Mouse (Mus musculus): ENCODE measurements around the gene Dip2c. TPM values are rescaled to one million over a fixed set of nuclear protein-coding genes. Genes with fewer than 3 reads are reported as not detected.

Dip2c gene
- total and polyA plus RNA-seq, 3 experiments = not detected

GRCm38 (mm10) chr13:9713462-9714134 is 437.3 kb downstream of the Dip2c start (continued):
- TF ChIP-seq MXI1 (IDR thresholded peaks at IDR 0.05; ENCODE audit: low read depth, low read length) (peak; percentile 63; the same call in 1 of the 2 replicates), BHLHE40 (IDR thresholded peaks at IDR 0.05; ENCODE audit: borderline replicate concordance, low read depth, low read length) (no peak), HCFC1 (IDR thresholded peaks at IDR 0.05; ENCODE audit: low read depth, low read length) (no peak; the same call in 1 of the 2 replicates), MYB (IDR thresholded peaks at IDR 0.05; ENCODE audit: low read depth, low read length) (no peak), UBTF (IDR thresholded peaks at IDR 0.05; ENCODE audit: borderline replicate concordance, insufficient read depth, low read depth, low read length) (no peak), MAFK (IDR thresholded peaks at IDR 0.05; ENCODE audit: borderline replicate concordance, low read depth, low read length) (no peak), JUND (IDR thresholded peaks at IDR 0.05; ENCODE audit: low read depth, low read length) (no peak), ZMIZ1 (IDR thresholded peaks at IDR 0.05; ENCODE audit: low read depth, low read length) (no peak), ZKSCAN1 (IDR thresholded peaks at IDR 0.05; ENCODE audit: low read depth, low read length) (no peak), E2F4 (IDR thresholded peaks at IDR 0.05; ENCODE audit: borderline replicate concordance, low read depth, low read length) (no peak), NRF1 (IDR thresholded peaks at IDR 0.05; ENCODE audit: insufficient read depth, low read depth, low read length, poor library complexity, severe bottlenecking) (no peak), SMC3 (IDR thresholded peaks at IDR 0.05; ENCODE audit: low read depth, low read length) (no peak), KAT2A (conservative IDR thresholded peaks at IDR 0.05; ENCODE audit: low read depth, low read length) (no peak), POLR2AphosphoS5 (IDR thresholded peaks at IDR 0.05; ENCODE audit: borderline replicate concordance, low read depth, low read length) (no peak), ZC3H11A (IDR thresholded peaks at IDR 0.05; ENCODE audit: low read depth, low read length) (no peak), MYC (IDR thresholded peaks at IDR 0.05; ENCODE audit: low read depth, low read length) (no peak), CHD2 (IDR thresholded peaks at IDR 0.05; ENCODE audit: low read length) (no peak), EP300 (IDR thresholded peaks at IDR 0.05; ENCODE audit: low read depth in 1 of 2, low read length in 2 of 2) (peak; percentile 90 to 91), USF1 (IDR thresholded peaks at IDR 0.05; ENCODE audit: low read depth, low read length) (peak; percentile 93), ETS1 (IDR thresholded peaks at IDR 0.05; ENCODE audit: low read depth, low read length) (peak; percentile 82), POLR2AphosphoS2 (IDR thresholded peaks at IDR 0.05; ENCODE audit: low read length) (no peak), TAL1 (IDR thresholded peaks at IDR 0.05; ENCODE audit: low read length) (peak; percentile 92), SIN3A (IDR thresholded peaks at IDR 0.05; ENCODE audit: low read length) (peak; percentile 69)

- H3K79me2 ChIP-seq (ENCODE audit: control insufficient read depth, insufficient read depth, low read length, poor library complexity) = no peaks in the 10 kb centered on the region
- H3K9me3 ChIP-seq (replicated peaks; ENCODE audit: insufficient read depth, low read length) = no peaks in the 10 kb centered on the region
- no peak overlapping the region for H3K4me3 ChIP-seq (ENCODE audit: control insufficient read depth in 1 of 2, insufficient read depth in 1 of 2, low read depth in 2 of 2, low read length in 2 of 2)
- H3K27ac ChIP-seq (ENCODE audit: control insufficient read depth, low read depth, low read length) = no peak overlapping the region
- H3K27me3 ChIP-seq (ENCODE audit: control insufficient read depth in 1 of 2, insufficient read depth in 2 of 2, low read length in 2 of 2) = no peaks in the 10 kb centered on the region
- no peak for TF ChIP-seq GABPA (IDR thresholded peaks at IDR 0.05; ENCODE audit: low read depth, low read length)
- no peak for TF ChIP-seq MAX (IDR thresholded peaks at IDR 0.05; ENCODE audit: low read length)
- TF ChIP-seq EP300 (IDR thresholded peaks at IDR 0.05; ENCODE audit: low read depth in 1 of 2, low read length in 2 of 2) = no peak
- no peak for TF ChIP-seq ETS1 (IDR thresholded peaks at IDR 0.05; ENCODE audit: low read depth, low read length)
- TF ChIP-seq MXI1 (IDR thresholded peaks at IDR 0.05; ENCODE audit: low read depth, low read length) = no peak
- no peak for TF ChIP-seq UBTF (IDR thresholded peaks at IDR 0.05; ENCODE audit: borderline replicate concordance, insufficient read depth, low read depth, low read length)
- TF ChIP-seq TCF12 (IDR thresholded peaks at IDR 0.05; ENCODE audit: low read depth, low read length) = no peak
- TF ChIP-seq ZKSCAN1 (IDR thresholded peaks at IDR 0.05; ENCODE audit: low read depth, low read length) = no peak
- no peak for TF ChIP-seq USF1 (IDR thresholded peaks at IDR 0.05; ENCODE audit: low read depth, low read length)
- no peak for TF ChIP-seq JUND (IDR thresholded peaks at IDR 0.05; ENCODE audit: low read depth, low read length)
- no peak for TF ChIP-seq USF2 (IDR thresholded peaks at IDR 0.05; ENCODE audit: borderline replicate concordance in 1 of 2, insufficient read depth in 1 of 2, low read depth in 1 of 2, low read length in 2 of 2)
- TF ChIP-seq POLR2AphosphoS2 (IDR thresholded peaks at IDR 0.05; ENCODE audit: low read length) = no peak
- TF ChIP-seq MYB (IDR thresholded peaks at IDR 0.05; ENCODE audit: low read depth, low read length) = no peak
- TF ChIP-seq ZC3H11A (IDR thresholded peaks at IDR 0.05; ENCODE audit: low read depth, low read length) = no peak
- no peak for TF ChIP-seq TBP (IDR thresholded peaks at IDR 0.05; ENCODE audit: low read depth, low read length)
- TF ChIP-seq E2F4 (IDR thresholded peaks at IDR 0.05; ENCODE audit: borderline replicate concordance, low read depth, low read length) = no peak
- no peak for TF ChIP-seq POLR2A (IDR thresholded peaks at IDR 0.05; ENCODE audit: control insufficient read depth in 1 of 2, insufficient read depth in 1 of 2, low read depth in 1 of 2, low read length in 2 of 2, poor library complexity in 1 of 2)
- TF ChIP-seq MYC (IDR thresholded peaks at IDR 0.05; ENCODE audit: low read depth, low read length) = no peak
- TF ChIP-seq NELFE (IDR thresholded peaks at IDR 0.05; ENCODE audit: low read depth, low read length) = no peak
- TF ChIP-seq GATA1 (IDR thresholded peaks at IDR 0.05; ENCODE audit: low read depth, low read length) = no peak
- H3K36me3 ChIP-seq (ENCODE audit: control insufficient read depth in 1 of 2, insufficient read depth in 2 of 2, low read length in 2 of 2) = peaks cover 6 to 25% of the 10 kb centered on the region in 2 experiments
- peak; percentile 13 for DNase-seq (ENCODE audit: low read depth, low spot score)
- peaks cover 3 to 21% of the 10 kb centered on the region in 2 experiments; a peak in 3 of 4 replicates for H3K4me1 ChIP-seq (ENCODE audit: control insufficient read depth in 1 of 2, insufficient read depth in 2 of 2, low read length in 2 of 2)
- H3K9ac ChIP-seq (ENCODE audit: control insufficient read depth, low read depth, low read length, poor library complexity, severe bottlenecking) = no peak overlapping the region
Observed at GRCm38 (mm10) chr13:9715224-9715623, 438.9 kb downstream of the Dip2c start.
